Mouse (Mus musculus): ENCODE results near the gene Nlrp6.

The Nlrp6 gene

DNA sequence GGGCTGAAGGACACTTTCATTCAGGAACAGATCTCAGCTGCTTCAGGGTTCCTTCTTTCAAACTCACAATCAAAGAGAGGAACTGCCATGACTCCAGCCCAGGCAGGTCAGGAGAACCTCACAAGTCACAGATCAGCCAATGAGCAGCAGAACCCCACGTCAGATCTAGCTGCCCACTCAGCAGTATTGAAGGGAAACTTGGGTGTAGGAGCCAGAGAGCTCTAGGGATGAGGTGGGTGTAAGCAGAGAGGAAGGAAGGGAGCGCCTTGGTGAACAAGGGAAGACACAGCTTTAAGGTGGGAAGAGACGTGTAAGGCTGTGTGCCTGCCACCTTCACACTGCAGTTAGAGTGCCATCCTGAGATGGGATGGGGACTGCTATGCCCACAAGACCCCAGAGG is 8.4 kb upstream of the Nlrp6 start:
- in situ Hi-C loops (cut with MboI, MseI): no loop called here

DNA sequence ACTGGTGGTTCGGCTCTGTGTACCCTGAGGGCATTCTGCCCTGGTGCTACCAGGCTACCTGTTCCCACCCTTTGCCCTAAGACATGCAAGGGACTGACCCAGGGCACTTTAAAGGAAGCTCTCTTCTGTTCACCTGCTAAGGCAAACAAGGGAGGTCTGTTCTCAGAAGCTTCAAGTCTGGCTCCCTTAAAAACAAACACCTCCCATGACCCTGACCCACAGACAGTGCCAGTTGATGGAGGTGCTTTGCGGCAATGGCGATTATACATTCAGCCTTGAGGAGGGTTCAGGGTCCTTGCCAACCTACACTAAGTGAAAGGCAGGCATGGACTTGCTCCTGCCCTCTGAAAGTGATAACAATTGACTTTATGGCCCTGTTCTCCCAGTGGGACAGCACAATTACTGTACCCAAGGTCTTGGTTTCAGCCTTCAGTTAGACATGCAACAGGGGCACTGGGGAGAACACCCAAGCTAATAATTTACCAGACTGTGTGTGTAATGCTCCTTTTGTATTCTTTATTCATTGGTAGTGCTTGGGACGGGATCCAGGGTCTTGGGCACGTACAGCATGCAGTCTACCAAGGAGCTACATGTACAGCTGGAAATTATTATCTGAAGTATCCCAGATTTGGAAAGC is 7.7 kb upstream of the Nlrp6 start:
- in situ Hi-C loops (cut with MboI, MseI): no loop called here

DNA sequence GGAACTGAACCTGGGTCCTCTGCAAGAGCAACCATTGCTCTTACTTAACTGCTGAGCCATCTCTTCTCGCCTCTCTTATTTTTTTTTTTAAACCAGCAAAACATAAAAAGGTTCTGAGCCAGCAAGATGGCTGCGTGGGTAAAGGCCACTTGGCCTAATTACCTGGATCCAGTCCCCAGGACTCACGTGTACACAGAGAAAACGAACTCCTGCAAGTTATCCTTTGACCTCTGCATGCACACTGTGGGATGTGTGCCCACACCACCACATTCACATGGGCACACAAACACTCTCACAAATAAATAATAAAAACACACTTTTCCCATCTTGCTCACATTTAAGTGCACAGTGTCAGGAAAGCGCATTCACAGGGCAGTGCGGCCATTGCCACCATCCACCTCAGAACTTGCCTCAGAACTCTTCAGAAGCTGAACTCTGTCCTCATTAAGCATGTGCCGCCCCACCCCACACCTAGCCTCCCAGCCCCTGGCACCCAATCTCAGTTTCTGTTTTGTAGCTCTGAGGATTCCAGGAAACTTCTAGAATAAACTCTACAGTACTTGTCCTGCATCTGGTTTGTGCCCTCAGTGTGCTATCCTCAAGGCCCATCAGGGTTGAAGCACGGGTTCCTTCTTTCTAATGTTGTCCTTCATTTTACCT is 6.5 kb upstream of the Nlrp6 start:
- in situ Hi-C loops (cut with MboI, MseI): no loop called here

DNA sequence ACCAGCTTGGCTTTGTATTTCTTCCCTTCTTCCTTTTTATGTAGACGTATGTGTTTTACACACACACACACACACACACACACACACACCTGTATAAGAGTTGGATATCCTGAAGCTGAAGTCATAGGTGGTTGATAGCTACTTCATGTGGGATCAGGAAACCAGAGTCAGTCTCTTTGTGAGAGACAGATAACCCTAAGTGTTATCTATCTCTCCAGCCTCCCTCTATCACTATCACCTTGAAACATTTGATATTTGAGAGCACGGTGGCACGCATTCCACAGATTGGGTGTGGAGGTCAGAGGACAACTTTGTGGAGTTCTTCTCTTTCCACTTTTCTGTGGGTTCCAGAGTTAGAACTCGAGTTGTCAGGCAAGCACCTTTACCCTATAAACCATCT is 791 bp upstream of the Nlrp6 start:
- in situ Hi-C loops (cut with MboI, MseI): no loop called here

GRCm38 (mm10) chr7:140921225-140921975 is 698 bp downstream of the Nlrp6 start:
- in situ Hi-C loops (cut with MboI, MseI): no loop called here

GRCm38 (mm10) chr7:140922398-140923069 is 1.8 kb downstream of the Nlrp6 start:
- in situ Hi-C loops (cut with MboI, MseI): no loop called here

GRCm38 (mm10) chr7:140923070-140923775 is 2.5 kb downstream of the Nlrp6 start:
- in situ Hi-C loops (cut with MboI, MseI): no loop called here

GRCm38 (mm10) chr7:140927181-140927580 is 6.5 kb downstream of the Nlrp6 start:
- in situ Hi-C loops (cut with MboI, MseI): no loop called here

GRCm38 (mm10) chr7:140938436-140938835 is 17.7 kb downstream of the Nlrp6 start:
- in situ Hi-C loops (cut with MboI, MseI): no loop called here

DNA sequence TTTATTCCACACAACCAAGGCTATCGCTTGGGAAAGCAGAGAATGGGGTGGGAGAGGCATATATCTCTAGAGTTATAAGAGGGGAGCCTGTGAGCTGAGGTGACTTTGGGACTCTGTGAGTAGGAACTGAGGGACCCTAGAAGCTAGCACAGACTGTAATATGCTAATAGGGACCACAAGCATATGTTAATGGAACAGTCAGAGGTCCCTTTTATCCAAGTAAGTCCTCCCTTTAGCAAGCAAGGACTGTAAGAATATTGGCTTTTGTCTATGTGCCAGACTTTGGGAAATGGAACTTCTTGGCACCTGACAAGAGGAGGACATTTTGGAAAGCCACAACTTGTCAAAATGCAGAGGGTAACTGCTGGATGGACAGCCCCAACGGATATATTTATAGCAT is 18.2 kb downstream of the Nlrp6 start:
- in situ Hi-C loops (cut with MboI, MseI): no loop called here

DNA sequence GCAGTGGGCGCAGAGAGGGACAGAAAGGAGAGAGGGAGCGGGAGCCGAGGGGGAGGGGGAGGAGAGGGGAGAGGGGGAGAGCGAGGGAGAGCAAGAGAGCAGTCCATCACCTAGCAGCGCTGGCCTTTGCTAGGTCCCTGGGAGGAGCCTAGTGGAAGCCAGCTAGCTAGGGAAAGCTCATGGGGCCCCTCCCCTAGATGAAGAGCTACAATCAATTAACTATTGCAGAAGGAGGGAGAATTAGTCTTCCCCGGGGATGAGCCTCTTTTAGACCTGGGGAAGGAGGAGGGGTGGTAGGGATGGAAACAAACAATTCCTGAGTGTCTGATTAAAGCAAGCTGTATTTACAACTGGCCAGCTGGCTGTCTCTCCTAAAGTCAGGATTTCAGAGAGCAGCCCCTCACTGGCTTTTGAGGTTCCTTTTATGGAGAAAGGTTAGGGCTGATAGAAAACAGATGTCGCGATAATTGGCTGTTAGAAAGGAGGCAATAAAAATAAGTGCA is 19.0 kb downstream of the Nlrp6 start:
- in situ Hi-C loops (cut with MboI, MseI): no loop called here

DNA sequence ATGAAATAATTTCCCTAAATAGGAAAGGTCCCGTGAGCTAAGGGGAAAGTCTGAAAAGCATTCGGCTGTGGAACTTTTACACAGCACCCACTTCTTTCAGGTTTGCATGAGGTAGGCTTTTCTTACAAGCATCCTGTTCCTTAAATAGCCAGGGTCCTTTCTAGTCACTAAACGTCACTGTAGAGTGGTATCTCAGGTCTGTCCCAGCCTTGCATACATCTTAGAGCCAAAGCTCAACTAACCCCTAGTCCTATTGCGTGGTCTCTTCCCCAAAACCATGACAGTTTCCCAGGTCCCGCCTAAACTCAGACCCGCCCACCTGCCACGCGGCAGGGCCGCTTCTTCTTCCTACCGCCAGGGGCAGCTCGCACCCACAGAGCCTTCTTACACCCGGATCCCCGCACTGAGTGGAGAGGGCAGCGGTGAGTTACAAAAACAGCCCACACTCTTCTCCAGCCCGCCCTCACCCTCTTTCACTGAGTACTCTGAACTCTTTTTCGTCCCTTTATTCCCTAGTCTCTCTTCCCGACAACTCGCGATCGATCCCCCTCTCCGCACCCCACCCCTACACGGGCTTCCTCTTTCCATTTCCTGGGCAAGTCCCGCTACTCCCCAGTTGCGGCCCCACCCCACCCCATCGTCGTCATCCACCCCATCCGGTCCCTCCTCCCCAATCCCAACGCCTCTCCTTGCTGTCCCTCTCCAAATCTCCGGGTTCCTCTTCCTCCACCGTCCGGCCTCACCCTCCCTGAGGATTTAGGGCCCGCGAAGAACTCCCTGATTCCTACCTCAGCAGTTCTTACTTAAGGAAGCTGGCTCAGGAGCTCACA is 20.7 kb downstream of the Nlrp6 start, which contains the start of gene Pgghg:
TSS of gene Pgghg (plus strand) at position 170 of the 830 bp plus-strand sequence.
- in situ Hi-C loops (cut with MboI, MseI): no loop called here

GRCm38 (mm10) chr7:140942341-140942740 is 21.6 kb downstream of the Nlrp6 start:
- in situ Hi-C loops (cut with MboI, MseI): no loop called here

DNA sequence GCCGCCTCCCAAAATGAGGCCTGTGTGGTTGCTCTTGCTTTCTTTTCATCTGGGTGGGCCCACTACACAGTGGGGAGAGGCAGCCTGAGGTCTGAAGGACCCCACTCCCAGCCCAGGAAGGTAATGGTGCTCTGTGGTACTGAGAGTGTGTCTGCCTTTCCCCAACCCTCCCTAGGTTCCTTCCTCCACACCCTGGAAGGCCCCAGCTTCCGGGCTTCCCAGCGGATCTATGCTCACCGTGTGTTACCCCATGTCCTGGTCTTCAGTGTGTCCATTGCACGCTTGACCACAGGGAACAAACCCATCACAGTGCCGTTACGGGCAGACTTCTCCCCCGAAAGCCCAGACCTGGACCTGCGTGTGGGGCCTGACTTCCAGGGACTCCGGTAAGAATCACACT is 22.1 kb downstream of the Nlrp6 start:
- in situ Hi-C loops (cut with MboI, MseI): no loop called here

DNA sequence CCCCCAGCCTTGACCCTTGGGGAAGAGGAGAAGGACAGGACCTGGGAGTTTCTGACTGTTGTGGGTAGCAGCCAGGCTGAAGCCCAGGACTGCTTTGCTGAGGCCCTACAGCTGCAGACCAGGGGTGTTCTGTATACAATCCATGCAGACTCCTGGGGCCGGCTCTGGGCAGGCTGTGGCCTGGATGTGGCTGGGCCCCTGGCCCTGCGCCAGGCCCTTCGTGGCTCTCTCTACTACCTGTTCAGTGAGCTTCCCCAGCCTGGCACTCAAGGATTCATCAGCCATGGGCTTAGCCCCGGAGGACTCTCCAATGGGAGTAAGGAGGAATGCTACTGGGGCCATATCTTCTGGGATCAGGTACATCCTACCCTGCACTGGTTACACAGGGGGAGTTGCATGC is 22.7 kb downstream of the Nlrp6 start:
- in situ Hi-C loops (cut with MboI, MseI): no loop called here

DNA sequence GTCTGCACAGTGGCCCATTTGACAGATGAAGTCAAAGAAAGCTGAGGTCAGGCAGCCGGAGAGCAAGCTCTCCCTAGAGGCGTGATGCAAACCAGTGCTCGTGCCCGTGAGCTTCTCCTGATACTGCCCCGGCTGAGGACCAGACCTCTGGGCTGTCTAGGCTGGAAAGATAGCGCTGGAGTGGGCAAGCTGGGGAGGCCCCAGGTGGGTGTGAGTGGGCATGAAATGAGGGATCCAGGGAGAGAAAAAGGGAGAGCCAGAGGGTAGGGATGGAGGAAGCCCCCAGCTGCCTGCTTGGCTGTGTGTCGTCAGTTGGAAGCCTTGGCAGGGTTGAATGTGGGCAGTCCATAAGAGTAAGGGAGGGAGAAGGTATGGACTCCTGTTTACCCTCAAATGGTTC is 23.5 kb downstream of the Nlrp6 start:
- in situ Hi-C loops (cut with MboI, MseI): no loop called here

- in situ Hi-C loops (cut with MboI, MseI): loop anchor here in 1 of 2 experiments (5.0 kb wide), 1 partner anchor 227 kb away; the partner anchor contains the start of gene Rnh1
These were observed 24.5 kb downstream of the Nlrp6 start for GRCm38 (mm10) chr7:140945247-140945646.

DNA sequence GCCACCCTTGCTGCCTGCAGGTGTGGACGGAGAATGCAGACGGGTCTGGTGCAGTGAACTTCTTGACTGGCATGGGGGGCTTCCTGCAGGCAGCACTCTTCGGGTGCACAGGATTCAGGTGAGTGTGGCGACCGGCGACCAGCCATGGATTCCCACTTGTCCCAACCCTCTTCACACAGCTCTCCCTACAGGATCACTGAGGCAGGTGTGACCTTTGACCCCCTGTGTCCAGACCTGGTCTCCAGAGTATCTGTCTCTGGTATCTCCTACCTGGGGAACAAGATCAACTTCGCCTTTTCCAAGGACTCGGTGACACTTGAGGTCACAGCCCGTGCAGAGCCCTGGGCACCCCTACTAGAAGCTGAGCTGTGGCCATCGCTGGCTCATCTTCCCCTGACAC is 25.6 kb downstream of the Nlrp6 start:
- in situ Hi-C loops (cut with MboI, MseI): loop anchor here in 1 of 2 experiments (5.0 kb wide), 1 partner anchor 226 kb away; the partner anchor contains the start of gene Rnh1

GRCm38 (mm10) chr7:140946980-140947379 is 26.3 kb downstream of the Nlrp6 start:
- in situ Hi-C loops (cut with MboI, MseI): loop anchor here in 1 of 2 experiments (5.0 kb wide), 1 partner anchor 225 kb away; the partner anchor contains the start of gene Rnh1

- in situ Hi-C loops (cut with MboI, MseI): loop anchor here in 1 of 2 experiments (5.0 kb wide), 1 partner anchor 224 kb away; the partner anchor contains the start of gene Rnh1
These were observed 27.5 kb downstream of the Nlrp6 start for GRCm38 (mm10) chr7:140948161-140948560.
